Mouse (Mus musculus): ENCODE data around the gene Tectb. TPM values are rescaled to one million over a fixed set of nuclear protein-coding genes. Genes with fewer than 3 reads are reported as not detected.

The Tectb gene
- total and polyA plus RNA-seq, 3 experiments, result 0.11 TPM; not detected in 2

DNA sequence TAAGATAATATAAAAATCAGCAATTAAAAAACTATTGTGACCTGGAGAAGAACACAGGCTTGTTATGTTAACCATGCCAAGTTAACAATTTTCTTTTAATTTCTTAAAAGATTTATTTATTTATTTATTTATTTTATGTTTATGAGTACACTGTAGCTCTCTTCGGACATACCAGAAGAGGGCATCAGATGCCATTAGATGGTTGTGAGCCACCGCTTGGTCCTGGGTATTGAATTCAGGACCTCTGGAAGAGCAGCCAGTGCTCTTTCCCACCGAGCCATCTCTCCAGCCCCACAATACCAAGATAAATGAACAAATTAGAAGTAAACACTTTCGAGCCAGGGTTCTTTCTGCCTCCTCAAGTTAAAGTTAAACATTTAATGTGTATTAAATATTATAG lies 28.1 kb downstream of the Tectb start:
- DNase-seq (ENCODE audit: low spot score) (no peak), ATAC-seq (ENCODE audit: extremely low read depth, insufficient number of reproducible peaks, low FRiP score, poor library complexity, severe bottlenecking) (no peak)
- H3K4me3 ChIP-seq (ENCODE audit: low read depth, low read length), result no peak overlapping the region

DNA sequence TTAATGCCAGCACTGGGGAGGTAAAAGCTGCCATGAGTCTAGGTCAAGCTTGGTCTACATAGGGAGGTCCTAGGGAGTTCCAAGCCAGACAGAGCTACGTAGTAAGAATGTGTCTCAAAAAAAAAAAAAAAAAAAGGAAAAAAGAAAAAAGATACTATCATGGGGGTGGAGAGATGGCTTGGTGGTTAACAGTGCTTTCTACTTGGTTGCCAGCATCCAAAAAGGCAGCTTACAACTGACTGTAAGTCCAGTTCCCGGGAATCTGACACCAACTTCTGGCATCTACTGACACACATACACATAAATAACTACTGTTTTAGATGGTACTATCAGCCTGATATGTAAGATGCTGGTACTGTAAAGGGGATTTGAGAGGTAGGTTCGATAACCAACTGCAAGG lies 28.6 kb downstream of the Tectb start:
- TF ChIP-seq GATA1 (IDR thresholded peaks at IDR 0.05; ENCODE audit: borderline replicate concordance, low read length) (no peak), TAL1 (conservative IDR thresholded peaks at IDR 0.05; ENCODE audit: low read depth, low read length) (no peak), GATA2 (IDR thresholded peaks at IDR 0.05; ENCODE audit: borderline replicate concordance, low read depth, low read length) (no peak), POLR2AphosphoS5 (IDR thresholded peaks at IDR 0.05; ENCODE audit: insufficient replicate concordance, low read depth, low read length) (no peak), CTCF (IDR thresholded peaks at IDR 0.05; ENCODE audit: low read depth, low read length) (no peak)
- ATAC-seq (ENCODE audit: extremely low read depth, insufficient number of reproducible peaks, low FRiP score, poor library complexity, severe bottlenecking) (no peak), DNase-seq (ENCODE audit: low spot score) (no peak)
- Histone ChIP-seq H3K27me3 (ENCODE audit: insufficient read depth, low read length) (peaks cover 13% of the 10 kb centered on the region), H3K4me1 (ENCODE audit: insufficient read depth, low read depth, low read length) (no peaks in the 10 kb centered on the region), H3K4me3 (ENCODE audit: low read depth, low read length) (no peak overlapping the region), H3K36me3 (replicated peaks) (no peaks in the 10 kb centered on the region), H3K9me3 (replicated peaks) (no peaks in the 10 kb centered on the region)

More for the DNA sequence above, 28.1 kb downstream of the Tectb start:
- Histone ChIP-seq H3K36me3 (replicated peaks) (no peaks in the 10 kb centered on the region), H3K4me1 (ENCODE audit: insufficient read depth, low read depth, low read length) (no peaks in the 10 kb centered on the region), H3K27me3 (ENCODE audit: insufficient read depth, low read length) (peaks cover 13% of the 10 kb centered on the region), H3K9me3 (replicated peaks) (no peaks in the 10 kb centered on the region)
- no peak for TF ChIP-seq CTCF (IDR thresholded peaks at IDR 0.05; ENCODE audit: low read depth, low read length)
- TF ChIP-seq GATA2 (IDR thresholded peaks at IDR 0.05; ENCODE audit: borderline replicate concordance, low read depth, low read length), result no peak
- no peak for TF ChIP-seq TAL1 (conservative IDR thresholded peaks at IDR 0.05; ENCODE audit: low read depth, low read length)
- TF ChIP-seq POLR2AphosphoS5 (IDR thresholded peaks at IDR 0.05; ENCODE audit: insufficient replicate concordance, low read depth, low read length), result no peak
- no peak for TF ChIP-seq GATA1 (IDR thresholded peaks at IDR 0.05; ENCODE audit: borderline replicate concordance, low read length)

DNA sequence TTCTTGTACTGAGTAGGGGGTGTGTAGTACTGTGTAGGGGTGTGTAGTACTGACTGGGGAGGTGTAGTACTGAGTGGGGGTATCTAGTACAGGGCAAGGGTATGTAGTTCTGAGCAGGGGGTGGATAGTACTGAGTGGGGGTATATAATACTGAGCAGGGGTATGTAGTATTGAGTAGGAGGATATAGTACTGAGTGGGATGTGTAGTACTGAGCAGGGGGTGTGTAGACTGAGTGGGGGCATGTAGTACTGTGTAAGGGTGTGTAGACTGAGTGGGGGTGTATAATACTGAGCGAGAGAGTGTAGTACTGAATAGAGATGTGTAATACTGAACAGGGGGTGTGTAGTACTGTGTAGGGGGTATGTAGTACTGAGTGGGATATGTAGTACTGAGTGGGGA lies 31.2 kb downstream of the Tectb start:
- ATAC-seq (ENCODE audit: extremely low read depth, insufficient number of reproducible peaks, low FRiP score, poor library complexity, severe bottlenecking), result no peak
- TF ChIP-seq GATA2 (IDR thresholded peaks at IDR 0.05; ENCODE audit: borderline replicate concordance, low read depth, low read length), result no peak
- TF ChIP-seq TAL1 (conservative IDR thresholded peaks at IDR 0.05; ENCODE audit: low read depth, low read length), result no peak
- no peak for TF ChIP-seq POLR2AphosphoS5 (IDR thresholded peaks at IDR 0.05; ENCODE audit: insufficient replicate concordance, low read depth, low read length)
- no peak for TF ChIP-seq GATA1 (IDR thresholded peaks at IDR 0.05; ENCODE audit: borderline replicate concordance, low read length)
- no peak for TF ChIP-seq CTCF (IDR thresholded peaks at IDR 0.05; ENCODE audit: low read depth, low read length)
- H3K4me3 ChIP-seq (ENCODE audit: low read depth, low read length), result no peak overlapping the region

GRCm38 (mm10) chr19:55213617-55214340 lies 33.2 kb downstream of the Tectb start:
- no peak for TF ChIP-seq GATA1 (IDR thresholded peaks at IDR 0.05; ENCODE audit: borderline replicate concordance, low read length)
- TF ChIP-seq POLR2AphosphoS5 (IDR thresholded peaks at IDR 0.05; ENCODE audit: insufficient replicate concordance, low read depth, low read length), result no peak
- TF ChIP-seq TAL1 (conservative IDR thresholded peaks at IDR 0.05; ENCODE audit: low read depth, low read length), result no peak
- TF ChIP-seq CTCF (IDR thresholded peaks at IDR 0.05; ENCODE audit: low read depth, low read length), result no peak
- no peak for TF ChIP-seq GATA2 (IDR thresholded peaks at IDR 0.05; ENCODE audit: borderline replicate concordance, low read depth, low read length)
- H3K4me3 ChIP-seq (ENCODE audit: low read depth, low read length), result no peak overlapping the region
- no peaks in the 10 kb centered on the region for H3K9me3 ChIP-seq (replicated peaks)
- H3K4me1 ChIP-seq (ENCODE audit: insufficient read depth, low read depth, low read length), result peaks cover 8% of the 10 kb centered on the region
- ATAC-seq (ENCODE audit: extremely low read depth, insufficient number of reproducible peaks, low FRiP score, poor library complexity, severe bottlenecking) (no peak), DNase-seq (ENCODE audit: low spot score) (no peak)
- no peaks in the 10 kb centered on the region for H3K36me3 ChIP-seq (replicated peaks)
- H3K27me3 ChIP-seq (ENCODE audit: insufficient read depth, low read length), result peaks cover 13% of the 10 kb centered on the region

More for the DNA sequence above, 31.2 kb downstream of the Tectb start:
- DNase-seq (ENCODE audit: low spot score), result no peak
- H3K9me3 ChIP-seq (replicated peaks), result no peaks in the 10 kb centered on the region
- no peaks in the 10 kb centered on the region for H3K36me3 ChIP-seq (replicated peaks)
- H3K27me3 ChIP-seq (ENCODE audit: insufficient read depth, low read length), result peaks cover 14% of the 10 kb centered on the region
- no peaks in the 10 kb centered on the region for H3K4me1 ChIP-seq (ENCODE audit: insufficient read depth, low read depth, low read length)

DNA sequence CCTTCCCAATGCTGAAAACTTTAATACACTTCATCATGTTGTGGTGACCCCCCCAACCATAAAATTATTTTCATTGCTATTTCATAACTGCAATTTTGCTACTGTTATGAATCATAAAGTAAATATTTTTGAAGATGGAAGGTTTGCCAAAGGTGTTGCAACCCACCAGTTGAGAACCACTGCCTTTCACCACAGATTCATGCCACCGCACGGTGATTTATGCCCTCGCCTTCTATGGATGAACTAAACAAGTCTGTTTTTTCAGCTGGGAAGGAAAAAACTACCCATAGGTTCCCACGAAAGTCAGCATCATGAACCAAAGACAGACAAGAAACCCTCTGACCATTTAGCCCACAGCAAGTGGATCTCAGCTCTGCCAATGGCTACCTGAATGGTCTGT lies 36.3 kb downstream of the Tectb start:
- H3K4me3 ChIP-seq (ENCODE audit: low read depth, low read length), result no peak overlapping the region
- ATAC-seq (ENCODE audit: extremely low read depth, insufficient number of reproducible peaks, low FRiP score, poor library complexity, severe bottlenecking) (no peak), DNase-seq (ENCODE audit: low spot score) (no peak)
- peaks cover 12% of the 10 kb centered on the region for H3K4me1 ChIP-seq (ENCODE audit: insufficient read depth, low read depth, low read length)
- peaks cover 13% of the 10 kb centered on the region for H3K27me3 ChIP-seq (ENCODE audit: insufficient read depth, low read length)
- no peaks in the 10 kb centered on the region for H3K36me3 ChIP-seq (replicated peaks)
- no peaks in the 10 kb centered on the region for H3K9me3 ChIP-seq (replicated peaks)
- TF ChIP-seq CTCF (IDR thresholded peaks at IDR 0.05; ENCODE audit: low read depth, low read length), result no peak
- TF ChIP-seq POLR2AphosphoS5 (IDR thresholded peaks at IDR 0.05; ENCODE audit: insufficient replicate concordance, low read depth, low read length), result no peak
- no peak for TF ChIP-seq TAL1 (conservative IDR thresholded peaks at IDR 0.05; ENCODE audit: low read depth, low read length)
- TF ChIP-seq GATA2 (IDR thresholded peaks at IDR 0.05; ENCODE audit: borderline replicate concordance, low read depth, low read length), result no peak
- no peak for TF ChIP-seq GATA1 (IDR thresholded peaks at IDR 0.05; ENCODE audit: borderline replicate concordance, low read length)

DNA sequence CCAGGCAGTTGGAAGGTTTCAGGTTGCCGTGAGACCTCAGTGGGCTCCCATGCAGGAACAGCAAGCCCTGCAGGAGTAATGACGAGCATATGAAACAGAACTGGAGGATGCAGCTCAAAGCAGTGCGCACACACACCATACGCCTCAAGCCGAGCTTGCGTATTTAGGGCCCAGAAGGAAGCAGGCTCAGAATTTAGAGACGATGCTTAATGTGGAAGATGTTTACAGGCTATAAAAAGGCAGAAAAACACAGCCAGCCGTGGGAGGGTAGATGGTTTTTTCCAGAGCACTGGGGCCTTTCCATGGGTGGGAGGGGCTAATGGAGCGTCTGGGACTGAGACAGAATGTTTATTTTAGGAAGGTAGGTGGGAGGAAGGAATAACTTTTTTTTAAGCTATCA lies 36.8 kb downstream of the Tectb start:
- peaks cover 13% of the 10 kb centered on the region for H3K27me3 ChIP-seq (ENCODE audit: insufficient read depth, low read length)
- DNase-seq (ENCODE audit: low spot score) (no peak), ATAC-seq (ENCODE audit: extremely low read depth, insufficient number of reproducible peaks, low FRiP score, poor library complexity, severe bottlenecking) (no peak)
- H3K4me1 ChIP-seq (ENCODE audit: insufficient read depth, low read depth, low read length), result peaks cover 12% of the 10 kb centered on the region
- no peaks in the 10 kb centered on the region for H3K9me3 ChIP-seq (replicated peaks)
- no peak overlapping the region for H3K4me3 ChIP-seq (ENCODE audit: low read depth, low read length)
- TF ChIP-seq CTCF (IDR thresholded peaks at IDR 0.05; ENCODE audit: low read depth, low read length) (no peak), TAL1 (conservative IDR thresholded peaks at IDR 0.05; ENCODE audit: low read depth, low read length) (no peak), GATA2 (IDR thresholded peaks at IDR 0.05; ENCODE audit: borderline replicate concordance, low read depth, low read length) (no peak), POLR2AphosphoS5 (IDR thresholded peaks at IDR 0.05; ENCODE audit: insufficient replicate concordance, low read depth, low read length) (no peak), GATA1 (IDR thresholded peaks at IDR 0.05; ENCODE audit: borderline replicate concordance, low read length) (no peak)
- no peaks in the 10 kb centered on the region for H3K36me3 ChIP-seq (replicated peaks)

Data from G1E (cell line).